Mouse (Mus musculus) thymus, adult 2 months (tissue): Measurements from ENCODE around the gene Gpr153. TPM values are rescaled to one million over a fixed set of nuclear protein-coding genes. Genes with fewer than 3 reads are reported as not detected.

ENCODE experiments used
- DNase-seq: peaks from one replicate; pipeline ENCODE4 v3.0.0; 2021
- H3K27ac ChIP-seq: fragments of 200-500 bp; 2 replicates; pipeline ENCODE4 v1.5.1; 2012; ENCODE audit warnings: low read length, control low read depth; ENCODE audit not compliant: control insufficient read depth, insufficient read depth
- H3K27me3 ChIP-seq: fragments of 200-500 bp; 2 replicates; pipeline ENCODE4 v1.6.1; 2012; ENCODE audit warnings: mild to moderate bottlenecking, low read length, moderate library complexity, mixed read lengths; ENCODE audit not compliant: control insufficient read depth, insufficient read depth
- H3K36me3 ChIP-seq: fragments of 200-500 bp; 2 replicates; pipeline ENCODE4 v1.6.1; 2012; ENCODE audit warnings: mild to moderate bottlenecking, low read length, moderate library complexity; ENCODE audit not compliant: control insufficient read depth, insufficient read depth
- H3K4me1 ChIP-seq: fragments of 200-500 bp; replicated peaks from 2 replicates; pipeline ENCODE4 v1.6.1; 2012; ENCODE audit warnings: low read length; ENCODE audit not compliant: control insufficient read depth, insufficient read depth
- H3K4me3 ChIP-seq: fragments of 200-500 bp; 2 replicates; pipeline ENCODE4 v1.5.1; 2012; ENCODE audit warnings: mild to moderate bottlenecking, low read length, control low read depth, moderate library complexity; ENCODE audit not compliant: control insufficient read depth, insufficient read depth
- CTCF ChIP-seq: fragments of 200-500 bp; IDR thresholded peaks from 2 replicates; pipeline ENCODE4 v1.5.1; 2012; ENCODE audit warnings: mild to moderate bottlenecking, control low read depth, low read length, moderate library complexity, borderline replicate concordance; ENCODE audit not compliant: control insufficient read depth, poor library complexity, insufficient read depth; ENCODE audit errors: extremely low read depth
- POLR2A ChIP-seq: fragments of 200-500 bp; IDR thresholded peaks from 2 replicates; pipeline ENCODE4 v1.6.1; 2012; ENCODE audit warnings: mild to moderate bottlenecking, low read length, control low read depth, moderate library complexity; ENCODE audit not compliant: control insufficient read depth, poor library complexity, insufficient read depth; ENCODE audit errors: extremely low read depth
- WGBS: fragments of 180-500 bp; shearing (Covaris S2); methylation state at CpG from one replicate; pipeline ENCODE4 v1.1.7; 2018; 5-methylcytosine and 5-hydroxymethylcytosine counted together
- polyA plus RNA-seq: library from polyadenylated mRNA; depleted of rRNA; stranded (reverse); fragments of >200 nt; gene quantifications from 2 replicates; pipeline ENCODE4 v1.2.3, GENCODE M21; 2012

The Gpr153 gene
- polyA plus RNA-seq, 1 experiment: 5.3 TPM

DNA sequence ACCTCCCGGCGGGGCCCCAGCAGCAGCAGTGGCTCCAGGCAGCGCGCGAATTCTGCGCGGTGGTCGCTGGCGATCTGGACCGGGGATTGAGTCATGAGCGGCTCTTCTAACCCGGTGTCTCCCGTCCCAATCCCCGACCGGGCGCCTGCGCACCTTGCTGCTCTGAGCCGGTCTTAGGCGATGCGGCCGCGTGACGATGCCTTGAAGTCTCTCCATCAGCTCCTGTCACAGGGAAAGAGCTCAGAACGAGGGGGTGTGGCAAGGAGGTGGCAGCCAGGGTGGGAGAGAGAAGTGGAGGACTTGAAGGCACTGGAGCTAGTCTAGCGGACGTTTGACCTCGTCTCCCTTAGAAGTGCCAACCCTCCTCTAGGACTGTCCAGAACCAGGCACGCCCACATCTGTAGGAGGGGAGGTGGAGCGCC, 39.2 kb downstream of the Gpr153 start:
- TF ChIP-seq CTCF (no peak), POLR2A (no peak)
- Histone ChIP-seq H3K27ac (no peak overlapping the region), H3K4me1 (0 out of 2 replicates have a peak, but pooled peaks cover 4% of the 10 kb centered on the region), H3K27me3 (peaks cover 9% of the 10 kb centered on the region), H3K4me3 (no peak overlapping the region), H3K36me3 (no peaks in the 10 kb centered on the region)
- DNase-seq: no peak
- WGBS: under 1% methylated on average over 29 of the region's 29 CpGs

DNA sequence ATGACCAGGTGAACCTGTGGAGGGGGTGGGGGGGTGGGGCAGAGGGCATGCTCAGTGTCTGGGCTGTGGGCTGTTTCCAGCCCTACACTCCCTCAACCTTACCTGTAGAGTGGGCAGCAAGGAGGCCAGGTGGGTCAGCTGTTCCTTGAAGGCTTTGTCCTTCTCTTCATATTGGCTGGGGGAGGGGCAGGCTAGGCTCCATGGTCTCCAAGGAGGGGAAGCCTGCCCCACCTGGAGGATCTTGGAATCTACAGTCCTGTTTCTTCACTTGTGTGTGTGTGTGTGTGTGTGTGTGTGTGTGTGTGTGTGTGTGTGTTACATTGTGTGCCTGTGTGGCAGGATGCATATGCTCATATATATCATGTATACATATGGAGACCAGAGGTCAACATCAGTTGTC, 39.9 kb downstream of the Gpr153 start:
- no peak for TF ChIP-seq POLR2A
- no peak for TF ChIP-seq CTCF
- no peak for DNase-seq
- Histone ChIP-seq H3K36me3 (no peaks in the 10 kb centered on the region), H3K27ac (no peak overlapping the region), H3K27me3 (peaks cover 9% of the 10 kb centered on the region), H3K4me1 (0 out of 2 replicates have a peak, but pooled peaks cover 4% of the 10 kb centered on the region), H3K4me3 (no peak overlapping the region)

DNA sequence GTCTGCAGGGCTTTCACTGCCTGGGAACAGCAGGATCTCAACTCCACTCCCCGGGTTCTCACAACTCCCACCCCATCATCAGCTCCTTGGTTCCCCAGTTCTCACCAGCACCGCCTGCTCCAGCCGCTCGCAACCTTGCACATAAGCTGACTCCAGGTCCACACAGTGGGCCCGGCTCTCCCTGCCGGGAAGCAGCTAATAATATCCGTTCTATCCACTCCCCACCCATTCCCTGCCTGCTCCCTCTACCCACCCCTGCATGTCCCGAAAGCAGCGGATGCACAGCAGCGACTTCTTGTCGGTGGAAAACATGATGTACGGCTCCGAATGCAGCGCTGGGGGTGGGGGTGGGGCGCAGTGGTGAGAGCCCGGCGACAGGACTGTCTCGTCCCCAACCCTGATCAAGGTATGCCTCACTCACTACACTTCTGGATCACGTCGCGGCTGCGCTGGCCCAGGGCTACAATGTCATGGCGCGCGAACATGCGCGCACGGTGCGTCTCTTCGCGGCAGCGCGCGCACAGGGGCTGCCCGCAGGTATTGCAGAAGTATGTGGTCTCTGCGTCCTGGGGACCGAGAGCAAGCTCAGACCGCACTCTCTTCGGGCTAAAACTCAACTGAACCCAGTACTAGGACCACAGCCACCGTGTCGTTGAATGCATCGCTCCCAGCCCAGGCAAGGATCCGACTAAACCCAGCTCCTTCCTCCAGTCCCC, 41.6 kb downstream of the Gpr153 start:
- no peak for TF ChIP-seq POLR2A
- no peak for TF ChIP-seq CTCF
- no peak overlapping the region for H3K27ac ChIP-seq
- H3K4me1 ChIP-seq: 0 out of 2 replicates have a peak, but pooled peaks cover 4% of the 10 kb centered on the region
- 4% methylated on average over 43 of the region's 43 CpGs for WGBS
- DNase-seq: no peak
- H3K4me3 ChIP-seq: no peak overlapping the region
- no peaks in the 10 kb centered on the region for H3K36me3 ChIP-seq
- peaks cover 9% of the 10 kb centered on the region for H3K27me3 ChIP-seq

DNA sequence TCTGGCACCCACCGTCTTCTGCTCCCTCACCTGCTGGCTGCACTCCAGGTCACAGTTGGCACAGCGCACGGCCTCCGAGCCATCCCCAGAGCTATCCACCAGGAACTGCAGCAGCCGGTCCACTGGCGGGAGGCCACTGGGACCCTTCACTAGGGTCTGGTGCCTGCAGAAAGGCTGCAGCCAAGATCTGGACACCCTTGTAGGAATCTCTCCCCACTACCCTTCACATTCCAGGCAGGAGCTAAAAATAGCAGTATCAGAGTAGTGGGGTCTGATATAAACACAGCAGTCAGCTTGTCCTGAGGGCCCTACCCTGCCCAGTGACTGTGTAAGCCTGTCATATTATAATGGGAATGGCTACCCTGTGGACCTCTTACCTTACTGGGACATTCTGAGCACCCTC, 43.6 kb downstream of the Gpr153 start:
- Histone ChIP-seq H3K36me3 (no peaks in the 10 kb centered on the region), H3K27me3 (peaks cover 9% of the 10 kb centered on the region), H3K4me1 (0 out of 2 replicates have a peak, but pooled peaks cover 4% of the 10 kb centered on the region), H3K4me3 (no peak overlapping the region), H3K27ac (no peak overlapping the region)
- no peak for DNase-seq
- no peak for TF ChIP-seq CTCF
- no peak for TF ChIP-seq POLR2A
- WGBS: 95% methylated on average over 6 of the region's 6 CpGs

DNA sequence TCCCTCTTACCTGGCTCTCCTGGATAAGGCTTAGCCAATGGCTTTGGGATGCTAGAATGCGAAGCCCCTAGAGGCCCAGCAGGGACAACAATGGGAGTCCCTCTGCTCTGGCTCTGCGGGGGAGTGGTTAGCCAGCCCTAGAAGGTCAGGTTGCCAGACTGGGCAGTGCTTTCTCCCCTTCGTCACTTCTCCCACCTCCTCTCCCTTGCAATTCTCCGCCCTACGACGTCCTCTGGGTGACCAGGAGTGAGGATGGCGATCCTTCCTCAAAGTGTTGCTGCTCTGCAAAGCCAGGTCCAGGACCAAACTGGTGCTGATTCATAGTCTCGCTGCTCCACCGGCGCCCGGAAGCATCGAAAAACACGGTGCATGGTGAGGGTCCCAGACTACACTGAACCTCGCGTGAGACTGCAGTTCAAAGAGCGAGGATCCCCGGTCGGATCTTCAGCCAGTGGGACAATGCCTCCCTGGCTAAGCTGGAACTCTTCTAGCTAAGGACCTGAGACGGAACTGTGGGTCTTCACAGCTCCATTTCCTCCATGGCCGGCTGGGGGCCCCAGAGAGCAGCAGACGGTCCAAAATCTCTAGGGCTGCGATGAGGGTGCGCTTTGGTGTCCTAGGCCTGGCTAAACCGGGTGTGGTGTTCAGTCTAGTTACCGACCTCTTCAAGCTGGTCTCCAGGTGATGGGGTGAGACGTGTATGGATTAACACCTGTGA, 44.6 kb downstream of the Gpr153 start, which contains the start of gene Rnf207:
Rnf207 (minus strand) TSS at position 477 of the 718 bp plus-strand sequence.
- no peak for TF ChIP-seq POLR2A
- peak; percentile 50; the same call in 1 of the 2 replicates for TF ChIP-seq CTCF
- no peaks in the 10 kb centered on the region for H3K4me1 ChIP-seq
- H3K27me3 ChIP-seq: peaks cover under 1% of the 10 kb centered on the region; the same call in 1 of the 2 replicates
- no peak within 1 kb of the TSS for H3K27ac ChIP-seq
- peak; percentile 61 for DNase-seq
- 8% methylated on average over 26 of the region's 26 CpGs for WGBS
- no peak within 1 kb of the TSS for H3K4me3 ChIP-seq
- H3K36me3 ChIP-seq: no peaks in the 10 kb centered on the region

DNA sequence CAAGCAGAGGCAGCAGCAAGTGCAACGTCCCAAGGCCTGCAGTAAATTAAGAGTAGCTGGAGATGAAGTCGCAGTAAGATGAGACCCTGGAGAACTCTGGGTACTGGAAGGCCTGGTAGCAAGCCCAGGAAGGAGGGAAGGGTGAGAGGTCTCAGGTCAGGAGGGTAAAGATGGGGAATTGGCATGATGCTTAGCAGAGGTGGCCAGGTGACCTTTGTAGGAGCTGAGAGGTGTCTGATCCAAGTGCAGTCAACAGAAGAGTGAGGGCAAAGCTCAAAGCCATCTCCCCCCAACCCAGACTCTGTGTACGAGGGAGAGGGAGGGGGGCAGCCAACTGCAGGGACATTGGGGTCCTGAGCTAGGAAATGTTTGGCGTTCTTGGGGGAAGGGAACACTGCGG, 47.4 kb downstream of the Gpr153 start:
- no peak for DNase-seq
- H3K4me3 ChIP-seq: no peak overlapping the region
- H3K27me3 ChIP-seq: no peaks in the 10 kb centered on the region; the same call in 1 of the 2 replicates
- no peaks in the 10 kb centered on the region for H3K36me3 ChIP-seq
- peaks cover 9% of the 10 kb centered on the region for H3K4me1 ChIP-seq
- 84% methylated on average over 5 of the region's 5 CpGs for WGBS
- TF ChIP-seq POLR2A (no peak), CTCF (no peak)
- no peak overlapping the region for H3K27ac ChIP-seq
